Mouse (Mus musculus) cerebellum, postnatal 36 days (tissue): ENCODE results near the gene Pes1.

Experiments used
- DNase-seq, 2 experiments: peaks; one replicate each; pipeline ENCODE4 v3.0.0; 2021 to 2022; ENCODE audit warnings: mixed read lengths in 2 of 2

Gene Pes1

DNA sequence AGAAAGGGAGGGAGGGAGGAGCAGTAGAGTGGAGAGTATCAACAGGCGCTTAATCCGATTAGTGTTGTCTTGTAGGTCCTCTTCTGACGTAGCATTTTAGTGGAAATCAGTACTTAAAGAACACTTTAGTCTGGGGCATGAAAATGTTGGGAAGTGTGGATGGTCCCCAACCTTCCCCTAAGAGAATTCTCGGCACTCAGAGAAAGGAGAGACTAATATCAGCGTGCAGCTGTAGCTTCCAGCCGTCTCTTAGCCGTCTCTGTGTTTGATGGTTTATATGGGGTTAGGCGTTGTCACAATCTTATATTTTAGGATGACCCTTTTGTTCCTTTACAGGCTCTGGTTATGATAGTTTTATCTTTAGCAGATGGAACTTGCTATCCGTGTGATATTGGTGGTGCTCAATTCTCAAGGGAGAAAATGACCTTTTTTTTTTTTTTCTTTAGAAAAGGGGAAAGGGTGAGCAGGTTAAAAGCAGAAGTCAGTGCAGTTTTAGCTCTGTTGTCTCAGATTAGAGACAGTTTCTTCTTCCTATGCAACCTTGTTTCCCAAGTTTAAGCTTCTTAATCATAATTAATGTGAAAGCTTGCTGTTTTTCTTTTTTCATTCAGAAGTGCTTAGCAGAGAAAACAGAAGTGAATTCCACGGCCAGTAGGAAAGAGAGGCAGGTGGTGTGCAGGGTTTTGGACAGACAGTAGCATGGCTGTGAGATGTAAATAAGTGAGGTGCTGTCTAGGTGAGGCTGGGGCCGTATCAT lies 819 bp downstream of the Pes1 start:
- no peak for DNase-seq

DNA sequence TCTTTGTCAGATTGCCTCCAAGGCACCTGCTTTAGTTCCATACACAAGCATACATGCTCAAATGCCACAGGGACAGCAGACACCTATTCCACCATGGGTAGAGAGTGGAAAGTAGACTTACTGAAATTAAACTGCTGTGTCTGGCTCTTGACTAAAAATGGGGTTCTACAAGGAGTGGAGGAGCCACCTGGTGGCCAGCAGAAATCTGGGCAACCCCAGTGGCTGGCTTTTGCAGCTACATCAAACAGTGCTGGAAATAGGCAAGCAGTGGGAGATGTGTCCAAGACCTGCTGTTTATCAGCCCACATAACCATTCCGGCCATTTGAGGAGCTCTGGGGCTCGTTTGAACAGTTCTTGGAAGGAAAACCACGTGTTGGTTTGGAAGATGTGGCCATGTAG lies 6.1 kb downstream of the Pes1 start:
- DNase-seq, result no peak

DNA sequence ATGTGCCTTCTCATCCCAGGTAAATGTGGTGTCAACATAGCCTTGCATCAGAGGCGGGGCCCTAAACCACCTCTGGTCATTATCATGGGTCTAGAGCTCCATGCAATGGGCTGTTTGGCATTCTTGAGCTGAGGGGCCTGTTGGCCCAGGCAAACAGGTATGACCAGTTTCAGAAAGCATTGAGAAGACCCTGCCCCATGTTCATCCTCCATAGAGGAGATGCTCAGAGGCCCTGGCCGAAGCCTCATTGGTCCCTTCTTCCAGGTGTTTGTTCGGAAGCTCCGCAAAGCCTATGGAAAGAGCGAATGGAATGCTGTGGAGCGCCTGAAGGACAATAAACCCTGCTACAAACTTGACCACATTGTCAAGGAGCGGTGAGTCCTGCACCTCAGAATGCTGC lies 6.6 kb downstream of the Pes1 start:
- DNase-seq, result no peak

DNA sequence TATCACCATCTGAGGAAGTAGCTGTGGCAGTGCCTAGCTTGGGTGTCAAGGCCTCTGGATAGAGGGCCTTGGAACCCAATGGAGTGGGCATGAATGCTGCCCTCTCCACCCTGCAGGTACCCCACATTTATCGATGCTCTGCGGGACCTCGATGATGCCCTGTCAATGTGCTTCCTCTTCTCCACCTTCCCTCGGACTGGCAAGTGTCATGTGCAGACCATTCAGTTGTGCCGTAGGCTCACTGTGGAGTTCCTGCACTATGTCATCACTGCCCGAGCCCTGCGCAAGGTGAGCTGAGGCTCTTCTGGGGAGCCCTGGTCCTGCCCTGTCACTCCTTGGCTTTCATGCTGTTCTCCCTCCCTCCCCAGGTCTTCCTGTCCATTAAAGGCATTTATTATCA lies 9.3 kb downstream of the Pes1 start:
- no peak for DNase-seq

DNA sequence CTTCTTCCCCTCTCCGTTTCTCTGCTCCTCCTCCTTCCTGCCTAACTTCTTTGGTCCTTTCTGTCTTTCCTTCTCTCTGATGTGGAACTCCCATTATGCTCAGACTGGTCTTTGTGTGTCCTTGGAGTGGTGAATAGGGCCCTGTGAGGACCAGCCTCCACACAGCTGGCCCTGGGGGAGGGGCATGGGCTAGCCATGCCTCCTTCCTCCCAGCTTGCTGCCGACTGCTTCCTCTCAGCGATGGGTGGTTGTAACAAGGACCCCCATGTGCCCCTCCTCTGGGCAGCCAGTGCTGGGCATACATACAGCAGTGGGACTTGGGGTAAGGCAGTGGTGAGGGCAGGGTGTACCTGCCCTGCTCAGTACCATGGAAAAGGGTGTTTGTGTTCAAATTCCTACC lies 10.5 kb downstream of the Pes1 start:
- no peak for DNase-seq

DNA sequence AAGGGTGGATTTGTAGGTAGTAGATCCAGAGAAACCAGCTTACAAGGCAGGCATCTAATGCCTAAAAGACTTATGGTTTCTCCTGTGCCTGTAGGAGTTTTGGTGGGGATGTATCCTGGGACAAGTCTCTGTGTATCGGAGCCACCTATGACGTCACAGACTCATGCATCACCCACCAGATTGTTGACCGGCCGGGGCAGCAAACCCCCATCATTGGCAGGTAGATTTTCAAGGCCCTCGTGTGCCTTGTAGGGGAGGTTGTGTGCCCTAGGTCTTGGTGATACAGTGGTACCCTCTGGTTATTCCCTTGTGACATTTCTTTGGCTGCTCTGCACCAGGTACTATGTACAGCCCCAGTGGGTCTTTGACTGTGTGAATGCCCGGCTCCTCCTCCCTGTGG lies 12.9 kb downstream of the Pes1 start, which contains the start of gene 4930556J24Rik:
TSS of gene 4930556J24Rik (minus strand) at position 101 of the 400 bp plus-strand sequence.
- no peak for DNase-seq

DNA sequence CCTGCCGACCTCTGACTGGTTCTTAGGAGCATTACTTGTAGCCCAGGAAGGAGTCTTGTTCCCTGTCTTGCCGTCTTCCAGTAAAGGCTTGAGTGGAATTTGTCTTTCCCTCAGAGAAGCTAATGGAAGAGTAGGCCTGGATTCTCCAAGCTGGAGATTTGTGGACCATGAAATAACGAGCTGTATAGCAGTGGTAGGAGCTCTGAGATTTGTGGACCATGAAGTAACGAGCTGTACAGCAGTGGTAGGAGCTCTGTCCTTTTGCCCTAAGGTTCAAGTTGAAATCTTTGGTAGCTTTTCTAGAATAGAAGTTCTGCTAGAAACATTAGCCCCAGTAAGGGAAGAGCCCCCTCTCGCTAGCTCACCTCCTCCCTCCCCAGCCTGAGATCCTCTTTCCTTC lies 14.6 kb downstream of the Pes1 start:
- DNase-seq, result no peak

DNA sequence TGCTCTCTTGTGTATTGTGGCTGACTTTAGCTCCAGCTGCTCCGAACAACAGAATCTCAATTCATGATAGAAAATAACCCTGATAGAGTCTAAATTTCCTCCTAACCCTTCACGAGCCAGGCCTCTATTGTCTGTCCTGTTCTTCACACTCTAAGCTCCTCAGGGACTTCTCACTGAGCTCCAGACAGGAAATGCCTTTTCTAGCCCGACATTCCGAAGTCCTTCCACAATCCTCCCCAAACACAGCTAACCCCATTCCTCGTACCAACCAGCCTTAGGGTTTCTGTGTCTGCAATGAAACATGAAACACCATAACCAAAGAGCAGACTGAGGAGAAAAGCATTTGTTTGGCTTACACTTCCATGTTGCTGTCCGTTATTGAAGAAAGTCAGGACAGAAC lies 17.8 kb downstream of the Pes1 start:
- no peak for DNase-seq

DNA sequence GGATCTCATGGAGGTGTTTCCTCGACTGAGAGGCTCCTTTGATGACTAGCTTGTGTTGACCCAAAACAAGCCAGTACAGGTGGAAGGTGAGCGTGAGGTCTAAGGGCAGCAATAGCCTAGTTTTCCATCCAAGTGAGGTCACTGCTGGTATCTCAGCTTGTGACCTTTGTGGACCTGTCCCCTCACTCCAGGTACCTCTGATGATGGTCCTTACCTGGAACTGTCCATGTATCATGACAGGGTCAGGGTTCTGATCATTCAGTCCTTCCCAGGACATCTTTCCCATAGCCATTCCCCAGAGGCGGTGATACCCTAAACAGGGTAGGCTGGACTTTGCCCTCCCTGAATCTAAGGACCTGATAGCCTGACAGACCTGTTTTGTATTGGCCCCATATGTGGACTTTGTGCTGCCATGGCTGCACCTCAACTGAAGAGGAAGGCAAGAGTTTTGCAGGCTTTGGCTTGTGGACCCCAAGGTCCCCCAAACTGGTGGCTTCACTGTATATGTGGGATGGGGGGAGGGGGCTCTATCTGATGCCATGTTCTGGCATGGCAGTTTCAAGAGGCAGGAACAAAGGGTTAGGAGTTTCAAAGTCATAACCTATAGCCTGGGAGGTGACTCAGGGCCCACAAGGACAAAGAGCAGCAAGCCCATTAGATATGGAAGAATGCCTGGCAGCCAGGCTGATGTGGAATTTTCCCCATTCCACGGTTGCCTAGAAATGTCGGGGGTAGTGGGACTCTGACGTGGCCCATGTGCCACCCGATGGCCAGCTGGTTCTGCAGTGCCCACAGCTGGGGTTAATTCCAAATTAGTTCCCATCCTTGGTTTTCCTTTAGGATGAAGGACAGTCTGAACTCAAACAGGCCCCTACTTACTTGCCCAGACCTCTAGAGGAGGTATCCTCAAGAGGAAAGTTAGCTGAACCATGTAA lies 18.8 kb downstream of the Pes1 start:
- DNase-seq, result no peak

DNA sequence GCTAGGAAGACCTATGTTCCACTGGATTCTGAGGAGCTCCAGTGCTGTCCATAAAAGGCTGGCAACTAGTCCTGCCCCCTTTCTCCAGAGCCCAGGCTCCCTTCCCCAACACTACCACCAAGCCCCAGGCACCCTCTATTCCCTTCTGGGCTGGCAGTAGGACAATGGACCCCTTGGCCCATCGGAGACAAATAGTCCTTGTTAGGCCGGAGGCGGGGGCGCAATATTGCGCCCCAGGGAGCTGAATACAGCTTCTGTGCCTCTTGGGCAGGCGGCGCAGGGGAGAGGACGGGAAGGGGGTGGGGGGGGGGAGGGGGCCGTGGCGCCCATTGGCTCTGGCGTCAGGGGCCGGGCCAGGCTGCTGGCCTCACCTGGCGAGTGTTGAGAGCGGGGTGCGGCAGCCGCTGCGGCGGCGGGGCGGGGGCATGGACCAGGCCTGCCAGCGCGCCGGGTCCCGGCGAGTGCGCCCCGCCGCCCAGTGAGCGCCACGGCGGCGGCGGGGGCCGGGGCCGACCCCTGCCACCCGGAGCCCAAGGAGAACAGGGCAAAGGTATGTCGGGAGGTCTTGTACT lies 19.6 kb downstream of the Pes1 start, which contains the start of gene Gal3st1:
TSS of gene Gal3st1 (plus strand) at position 346 of the 572 bp plus-strand sequence.
- DNase-seq, result peak in 1 of 2 experiments; percentile 6

DNA sequence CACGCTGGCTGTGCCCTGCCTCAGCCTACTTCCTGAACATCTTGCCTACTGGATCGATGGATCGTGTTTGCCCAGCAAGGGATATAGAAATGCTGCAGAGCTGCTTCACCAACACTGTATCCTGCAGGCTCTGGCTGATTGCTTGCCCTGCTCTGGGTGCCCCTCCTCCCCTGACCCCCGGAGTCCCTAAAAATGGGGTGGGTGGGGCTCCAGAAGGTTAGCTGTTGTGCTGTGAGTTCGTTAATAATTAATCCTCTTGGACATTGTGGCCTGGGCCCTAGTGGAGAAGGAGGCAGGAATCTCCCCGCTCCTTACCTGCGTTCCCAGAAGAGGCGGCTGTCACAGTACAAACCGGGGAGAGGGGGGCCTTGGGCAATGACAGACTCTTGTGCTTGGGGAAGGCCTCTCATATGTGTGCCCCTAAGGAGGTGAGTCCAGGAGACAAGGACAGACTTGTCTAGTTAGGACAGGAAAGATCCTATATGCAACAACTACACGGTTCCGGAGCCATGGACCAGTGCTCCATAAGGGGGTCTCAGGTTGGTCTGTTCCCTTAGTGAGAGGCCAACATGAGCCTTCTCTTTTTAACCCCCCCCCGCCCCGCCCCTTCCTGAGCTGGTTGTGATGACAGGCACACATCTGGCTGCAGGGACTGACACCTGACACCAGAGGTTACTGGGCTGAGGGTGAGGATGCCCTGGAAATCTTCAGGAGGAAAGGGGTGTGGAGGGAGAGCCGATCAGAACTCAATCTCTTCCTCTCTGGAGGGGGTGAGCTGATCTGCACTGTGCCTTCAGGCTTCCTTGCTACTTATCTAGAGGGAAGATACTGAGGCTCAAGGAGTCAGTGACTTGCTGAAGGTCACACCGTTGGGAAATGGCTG lies 20.3 kb downstream of the Pes1 start:
- no peak for DNase-seq

DNA sequence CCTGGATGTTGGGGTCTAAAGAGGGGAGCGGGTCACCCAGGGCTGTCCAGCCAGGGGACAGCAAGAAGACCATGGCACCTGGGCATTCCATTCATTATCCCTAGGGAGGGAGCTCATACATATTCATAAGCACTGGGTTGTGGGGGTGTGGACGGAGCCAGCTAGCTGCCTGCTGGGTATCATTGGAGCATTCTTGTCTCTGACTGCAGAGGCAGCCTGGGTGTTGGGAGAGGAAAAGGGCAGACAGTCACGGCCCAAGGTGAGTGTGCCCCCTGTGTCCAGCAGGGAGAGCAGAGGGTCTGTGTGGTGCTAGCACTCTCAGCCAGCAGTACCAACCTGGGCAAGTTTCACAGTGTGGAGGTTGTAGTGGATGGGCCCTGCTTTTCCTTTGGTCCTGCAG lies 26.0 kb downstream of the Pes1 start:
- DNase-seq, result no peak

DNA sequence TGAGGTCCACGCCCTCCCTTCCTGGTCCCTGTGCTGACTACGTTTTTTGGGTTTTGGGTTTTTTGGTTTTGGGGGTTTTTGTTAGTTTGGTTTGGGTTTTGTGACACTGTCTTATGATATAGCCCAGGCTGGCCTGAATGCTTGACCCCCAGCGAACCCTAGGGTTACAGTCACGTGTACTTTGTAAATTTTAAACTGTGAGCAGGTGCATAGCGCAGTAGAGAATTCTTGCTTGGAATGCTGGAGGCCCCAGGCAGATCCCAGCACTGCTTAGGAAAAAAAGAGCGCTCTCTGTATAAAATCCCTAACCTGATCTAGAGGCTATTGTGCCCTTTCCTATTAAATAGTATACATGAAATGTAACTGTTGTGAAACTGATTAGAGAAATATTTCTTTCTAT lies 29.4 kb downstream of the Pes1 start:
- no peak for DNase-seq

DNA sequence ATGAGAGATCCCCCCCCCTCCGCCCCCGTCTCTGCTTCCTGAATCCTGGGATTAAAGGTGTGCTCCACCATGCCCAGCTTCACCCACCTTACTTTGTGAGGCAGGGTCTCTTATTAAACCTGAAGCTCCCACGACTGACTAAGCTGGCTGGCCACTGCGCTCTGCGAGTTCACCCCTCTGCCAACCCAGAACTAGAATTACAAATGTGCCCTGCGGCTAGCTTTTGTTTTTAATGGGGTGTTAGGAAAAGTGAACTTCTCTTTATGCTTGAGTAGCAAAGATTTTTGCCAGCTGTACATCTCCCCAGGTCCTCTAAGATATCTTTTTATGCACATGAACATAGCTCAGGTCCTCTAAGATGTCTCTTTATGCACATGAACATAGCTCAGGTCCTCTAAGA lies 30.1 kb downstream of the Pes1 start:
- DNase-seq, result no peak

DNA sequence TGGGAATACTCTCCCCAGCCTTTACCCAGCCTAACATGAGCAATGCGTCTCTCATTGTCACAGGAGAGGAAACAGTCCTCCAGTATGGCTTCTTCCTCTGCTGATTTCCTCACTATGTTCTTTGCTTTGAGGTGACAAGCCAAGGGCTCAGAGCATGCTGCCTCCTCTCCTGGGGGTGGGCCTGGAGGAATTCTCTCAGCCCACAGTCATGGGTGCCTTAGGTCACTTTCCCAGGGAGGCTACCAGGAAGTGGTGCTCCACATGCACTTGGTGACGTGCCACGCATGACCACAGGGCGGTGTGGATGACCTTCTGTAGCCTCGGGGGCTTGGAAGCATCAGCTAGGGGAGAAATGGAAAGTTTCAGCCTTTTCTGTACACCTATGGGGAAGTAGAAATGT lies 31.7 kb downstream of the Pes1 start:
- no peak for DNase-seq

DNA sequence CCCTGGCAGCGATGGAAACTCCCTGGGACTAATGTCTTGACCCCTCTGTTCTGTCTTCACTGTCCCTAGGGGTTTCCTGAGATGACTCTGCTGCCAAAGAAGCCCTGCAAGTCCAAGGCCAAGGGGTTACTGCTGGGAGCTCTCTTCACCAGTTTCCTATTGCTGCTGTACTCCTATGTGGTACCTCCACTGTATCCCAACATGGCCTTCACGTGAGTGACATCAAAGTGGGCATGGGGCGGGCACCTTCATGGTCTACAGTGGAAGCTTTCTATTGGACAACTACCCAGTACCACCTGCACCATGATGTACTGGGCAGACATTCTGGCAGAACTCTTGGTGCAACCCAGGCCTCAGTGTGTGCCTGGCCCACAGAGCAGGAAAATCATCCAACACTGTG lies 33.1 kb downstream of the Pes1 start:
- DNase-seq, result no peak

DNA sequence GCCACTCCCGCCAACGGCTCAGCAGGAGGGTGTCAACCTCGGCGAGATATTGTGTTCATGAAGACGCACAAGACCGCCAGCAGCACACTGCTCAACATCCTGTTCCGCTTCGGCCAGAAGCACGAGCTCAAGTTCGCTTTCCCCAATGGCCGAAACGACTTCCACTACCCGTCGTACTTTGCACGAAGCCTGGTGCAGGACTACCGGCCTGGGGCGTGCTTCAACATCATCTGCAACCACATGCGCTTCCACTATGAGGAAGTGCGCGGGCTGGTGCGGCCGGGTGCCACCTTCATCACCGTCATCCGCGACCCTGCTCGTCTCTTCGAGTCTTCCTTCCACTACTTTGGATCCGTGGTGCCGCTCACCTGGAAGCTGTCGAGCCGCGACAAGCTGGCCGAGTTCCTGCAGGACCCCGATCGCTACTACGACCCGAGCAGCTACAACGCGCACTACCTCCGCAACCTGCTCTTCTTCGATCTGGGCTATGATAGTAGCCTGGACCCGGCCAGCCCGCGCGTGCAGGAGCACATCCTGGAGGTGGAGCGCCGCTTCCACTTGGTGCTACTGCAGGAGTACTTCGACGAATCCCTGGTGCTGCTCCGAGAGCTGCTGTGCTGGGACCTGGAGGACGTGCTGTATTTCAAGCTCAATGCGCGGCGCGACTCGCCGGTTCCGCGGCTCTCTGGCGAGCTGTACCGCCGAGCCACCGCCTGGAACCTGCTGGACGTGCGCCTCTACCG lies 34.4 kb downstream of the Pes1 start:
- no peak for DNase-seq

DNA sequence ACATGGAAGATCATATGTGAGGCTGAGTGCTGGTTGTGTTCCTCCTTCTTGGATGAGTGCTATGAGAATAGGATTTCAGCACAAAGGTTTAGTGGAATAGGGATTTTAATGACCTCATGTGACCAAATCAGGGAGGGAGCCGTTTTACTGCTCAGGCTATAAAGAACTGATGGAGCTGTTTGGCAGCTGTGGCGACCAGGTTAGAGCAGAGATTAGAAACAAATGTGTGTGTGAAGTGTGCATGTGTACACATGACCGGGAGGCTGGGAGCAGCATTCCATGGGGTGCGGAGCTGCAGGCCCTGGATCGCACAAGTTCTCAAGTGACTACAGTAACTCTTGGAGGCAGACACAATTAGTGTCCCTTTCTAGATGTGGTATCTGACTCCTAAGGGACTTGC lies 35.8 kb downstream of the Pes1 start:
- DNase-seq, result no peak

DNA sequence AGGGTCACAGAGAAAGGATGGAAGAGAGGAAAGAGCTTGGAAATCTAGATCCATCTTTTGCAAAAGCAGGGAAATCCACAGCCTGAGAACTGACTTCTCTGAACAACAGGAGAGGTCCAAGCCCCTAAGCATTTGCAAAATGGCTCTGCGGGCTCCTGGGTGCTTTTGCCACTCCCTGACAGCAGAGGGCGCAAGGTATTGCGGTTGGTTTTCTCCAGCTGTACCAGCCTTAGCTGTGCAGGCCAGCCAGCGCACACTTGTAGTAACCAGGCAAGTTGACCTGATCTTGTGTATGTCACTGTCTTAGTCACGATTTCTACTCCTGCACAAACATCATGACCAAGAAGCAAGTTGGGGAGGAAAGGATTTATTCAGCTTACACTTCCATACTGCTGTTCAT lies 37.8 kb downstream of the Pes1 start:
- DNase-seq, result peak; percentile 39 to 44

DNA sequence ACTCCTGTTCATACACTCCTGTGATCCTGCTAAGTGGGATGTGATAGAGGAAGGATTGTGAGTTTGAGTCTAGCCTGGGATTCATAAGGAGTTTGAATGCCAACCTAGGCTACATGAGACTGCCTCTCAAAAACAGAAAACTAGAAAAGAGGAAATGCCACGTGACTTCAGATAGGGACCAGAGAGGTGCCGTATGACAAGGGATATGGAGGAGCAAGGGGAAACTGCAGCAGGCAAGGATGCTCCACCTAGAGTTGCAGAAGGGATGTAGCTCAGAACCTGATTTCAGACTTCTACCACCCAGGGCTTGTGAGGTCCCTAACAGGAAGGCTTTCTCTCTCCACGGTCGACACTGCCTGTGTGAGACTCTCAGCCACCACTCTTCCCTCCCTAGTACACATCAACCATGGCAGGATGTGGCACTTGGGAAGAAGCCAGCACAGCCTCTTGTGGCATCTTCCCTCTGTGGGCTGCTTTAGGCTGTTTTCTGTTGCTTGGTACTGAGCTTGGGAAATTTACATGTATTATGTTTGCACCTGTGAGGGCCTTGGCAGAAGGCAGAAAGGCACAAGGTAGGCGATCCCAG lies 41.5 kb downstream of the Pes1 start:
- DNase-seq, result no peak

DNA sequence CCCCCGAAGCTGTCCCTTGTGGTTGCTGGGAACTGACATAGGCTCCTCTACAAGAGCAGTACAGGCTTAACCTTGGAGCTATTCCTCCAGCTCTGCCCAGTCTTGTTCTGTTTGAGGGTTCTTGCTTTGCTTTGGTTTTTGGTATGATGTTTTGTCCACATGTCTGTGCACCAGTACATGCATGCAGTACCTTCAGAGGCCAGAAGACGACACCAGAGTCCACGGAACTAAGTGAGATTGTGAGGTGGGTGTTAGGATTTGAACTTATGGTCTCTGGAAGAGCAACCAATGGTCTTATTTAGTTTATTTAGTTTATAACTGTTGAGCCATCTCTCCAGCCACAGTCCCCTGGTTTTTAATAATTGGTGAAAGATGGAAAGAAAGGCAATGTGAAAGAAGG lies 42.7 kb downstream of the Pes1 start:
- DNase-seq, result no peak
